10 mouse cellular contexts compared by ENCODE assay signal in genomic region chr14:13934052-13934371, GRCm38 (mm10). TPM values are rescaled to one million over a fixed set of nuclear protein-coding genes. Genes with fewer than 3 reads are reported as not detected.
DNase-seq lines count a peak whose midpoint lies in the region; ATAC-seq and TF ChIP-seq lines count a peak whose summit lies in the region.
"Had no signal": no experiment of that assay in that cellular context is flagged by ENCODE, and none has a peak within 500 bp of the region (broad histone marks: within the 10 kb centered on the region; RNA-seq: fewer than 3 reads in every experiment).

No protein-coding gene starts in this region.

- H3K9ac ChIP-seq in midbrain, embryonic 11.5 days (ENCODE audit: low read length): no peak overlapping the region
- H3K9ac ChIP-seq in forebrain, postnatal 0 days: no peak overlapping the region
- no peak overlapping the region for H3K9ac ChIP-seq in stomach, embryonic 15.5 days

- peak overlapping the region; percentile 42 for H3K4me2 ChIP-seq in midbrain, embryonic 11.5 days
- H3K4me2 ChIP-seq in forebrain, postnatal 0 days (ENCODE audit: low read depth): peak overlapping the region; percentile 45; the same call in 1 of the 2 replicates
- peak overlapping the region; percentile 71 for H3K4me2 ChIP-seq in stomach, embryonic 15.5 days

- no peaks in the 10 kb centered on the region; the same call in 1 of the 2 replicates for H3K4me1 ChIP-seq in midbrain, embryonic 11.5 days (ENCODE audit: control insufficient read depth, insufficient read depth, low read length)
- H3K4me1 ChIP-seq in midbrain, embryonic 10.5 days: peaks cover 8% of the 10 kb centered on the region
- no peaks in the 10 kb centered on the region for H3K4me1 ChIP-seq in forebrain, postnatal 0 days (ENCODE audit: insufficient read depth)
- H3K4me1 ChIP-seq in stomach, embryonic 15.5 days: peaks cover 8% of the 10 kb centered on the region

- H3K36me3 ChIP-seq in midbrain, embryonic 11.5 days (ENCODE audit: control insufficient read depth, insufficient read depth, low read length): no peaks in the 10 kb centered on the region
- no peaks in the 10 kb centered on the region for H3K36me3 ChIP-seq in midbrain, embryonic 10.5 days
- no peaks in the 10 kb centered on the region for H3K36me3 ChIP-seq in forebrain, postnatal 0 days (ENCODE audit: insufficient read depth)
- H3K36me3 ChIP-seq in stomach, embryonic 15.5 days: no peaks in the 10 kb centered on the region

- no peaks in the 10 kb centered on the region for H3K9me3 ChIP-seq in midbrain, embryonic 11.5 days (ENCODE audit: control insufficient read depth, low read length)
- peaks cover 21% of the 10 kb centered on the region for H3K9me3 ChIP-seq in midbrain, embryonic 10.5 days (replicated peaks)
- H3K9me3 ChIP-seq in forebrain, postnatal 0 days (ENCODE audit: low read length): no peaks in the 10 kb centered on the region
- H3K9me3 ChIP-seq in stomach, embryonic 15.5 days: no peaks in the 10 kb centered on the region

- no peak overlapping the region for H3K27ac ChIP-seq in midbrain, embryonic 11.5 days (ENCODE audit: low read depth, low read length)
- no peak overlapping the region; the same call in 1 of the 2 replicates for H3K27ac ChIP-seq in midbrain, embryonic 10.5 days (replicated peaks)
- H3K27ac ChIP-seq in forebrain, postnatal 0 days (ENCODE audit: low read depth, low read length): no peak overlapping the region
- no peak overlapping the region for H3K27ac ChIP-seq in stomach, embryonic 15.5 days

- TF ChIP-seq CTCF in forebrain, postnatal 0 days (IDR thresholded peaks at IDR 0.05; ENCODE audit: low read depth): no peak

- ATAC-seq in midbrain, embryonic 11.5 days (ENCODE audit: low FRiP score): no peak
- ATAC-seq in forebrain, postnatal 0 days: peak; percentile 25
- no peak for ATAC-seq in stomach, embryonic 15.5 days (ENCODE audit: insufficient read depth, low FRiP score, low read depth)

- 53% methylated on average over 5 of the region's 5 CpGs for WGBS in midbrain, embryonic 11.5 days
- WGBS in midbrain, embryonic 10.5 days: 49% methylated on average over 5 of the region's 5 CpGs
- WGBS in forebrain, postnatal 0 days: 51% methylated on average over 5 of the region's 5 CpGs
- WGBS in stomach, embryonic 15.5 days: 35% methylated on average over 5 of the region's 5 CpGs

- no peaks in the 10 kb centered on the region for H3K27me3 ChIP-seq in midbrain, embryonic 11.5 days (ENCODE audit: control insufficient read depth, insufficient read depth, low read length)
- H3K27me3 ChIP-seq in midbrain, embryonic 10.5 days (ENCODE audit: low read depth, poor library complexity, severe bottlenecking): no peaks in the 10 kb centered on the region
- no peaks in the 10 kb centered on the region for H3K27me3 ChIP-seq in forebrain, postnatal 0 days (ENCODE audit: insufficient read depth, low read length)
- H3K27me3 ChIP-seq in stomach, embryonic 15.5 days (replicated peaks): no peaks in the 10 kb centered on the region

- no peak for DNase-seq in midbrain, embryonic 11.5 days (ENCODE audit: low spot score, missing footprints)
- DNase-seq in midbrain, embryonic 10.5 days (ENCODE audit: low spot score): no peak
- DNase-seq in forebrain, postnatal 0 days: no peak
- peak; percentile 8 for DNase-seq in liver
- DNase-seq in layer of hippocampus, adult 11-12 months (ENCODE audit: low spot score): no peak
- DNase-seq in ovary, postnatal 10 days (ENCODE audit: low spot score): no peak
- no peak for DNase-seq in right cerebral cortex, adult 2 months (ENCODE audit: low spot score in 2 of 2)
- DNase-seq: lung, postnatal 10 days had no signal

- no peak overlapping the region; the same call in 1 of the 2 replicates for H3K4me3 ChIP-seq in midbrain, embryonic 11.5 days (ENCODE audit: low read depth, low read length)
- no peak overlapping the region; the same call in 1 of the 2 replicates for H3K4me3 ChIP-seq in midbrain, embryonic 10.5 days
- no peak overlapping the region for H3K4me3 ChIP-seq in forebrain, postnatal 0 days (ENCODE audit: low read depth, low read length)
- peak overlapping the region; percentile 37 for H3K4me3 ChIP-seq in stomach, embryonic 15.5 days (replicated peaks)

RNA-seq across cellular contexts. Expression of gene Gm281, which starts 19.7 kb away (rescaled TPM):
- polyA plus RNA-seq in midbrain, embryonic 11.5 days (2014; fragmentation: Nextera tagmentation; extraction: Ambion mirVana): not detected in 2 replicates
- polyA plus RNA-seq in midbrain, embryonic 10.5 days (2016; fragmentation: Nextera tagmentation; extraction: Ambion mirVana): not detected in 2 replicates
- not detected in 2 replicates for total RNA-seq in forebrain, postnatal 0 days (2014; rRNA removed)
- 0.06 and 0.11 TPM in 2 replicates for polyA plus RNA-seq in forebrain, postnatal 0 days (2015; fragmentation: Nextera tagmentation; extraction: Ambion mirVana)
- not detected in 2 replicates for polyA plus RNA-seq in stomach, embryonic 15.5 days (2015; fragmentation: Nextera tagmentation; extraction: Ambion mirVana)
- polyA plus RNA-seq: embryonic facial prominence, embryonic 11.5 days had no signal

RNA-seq across cellular contexts. Expression of gene Atxn7, which starts 27.2 kb away (rescaled TPM):
- polyA plus RNA-seq in midbrain, embryonic 11.5 days (2014; fragmentation: Nextera tagmentation; extraction: Ambion mirVana): 5.2 and 5.7 TPM in 2 replicates
- 3.5 and 3.6 TPM in 2 replicates for polyA plus RNA-seq in midbrain, embryonic 10.5 days (2016; fragmentation: Nextera tagmentation; extraction: Ambion mirVana)
- total RNA-seq in forebrain, postnatal 0 days (2014; rRNA removed): 9.2 and 14.4 TPM in 2 replicates
- 1.0 and 2.2 TPM in 2 replicates for polyA plus RNA-seq in forebrain, postnatal 0 days (2015; fragmentation: Nextera tagmentation; extraction: Ambion mirVana)
- polyA plus RNA-seq in stomach, embryonic 15.5 days (2015; fragmentation: Nextera tagmentation; extraction: Ambion mirVana): 4.6 and 4.8 TPM in 2 replicates

RNA-seq across cellular contexts. Expression of gene Thoc7, which starts 27.6 kb away (rescaled TPM):
- 268 and 279 TPM in 2 replicates for polyA plus RNA-seq in midbrain, embryonic 11.5 days (2014; fragmentation: Nextera tagmentation; extraction: Ambion mirVana)
- polyA plus RNA-seq in midbrain, embryonic 10.5 days (2016; fragmentation: Nextera tagmentation; extraction: Ambion mirVana): 231 and 235 TPM in 2 replicates
- total RNA-seq in forebrain, postnatal 0 days (2014; rRNA removed): 90.7 and 105 TPM in 2 replicates
- 189 and 216 TPM in 2 replicates for polyA plus RNA-seq in forebrain, postnatal 0 days (2015; fragmentation: Nextera tagmentation; extraction: Ambion mirVana)
- 191 and 213 TPM in 2 replicates for polyA plus RNA-seq in stomach, embryonic 15.5 days (2015; fragmentation: Nextera tagmentation; extraction: Ambion mirVana)
